Mouse (Mus musculus) midbrain, embryonic 12.5 days (tissue): ENCODE measurements around the gene Fbxw21. TPM values are rescaled to one million over a fixed set of nuclear protein-coding genes. Genes with fewer than 3 reads are reported as not detected.
"Not testable (repeated sequence)": the region's sequence is repeated elsewhere in the genome, so short reads cannot be mapped to it uniquely, and the experiment has no call there.

Experiments
- ATAC-seq: fragments of 200-750 bp; cut with Nextera tagmentation; 2 replicates; pipeline ENCODE4 v1.8.0; 2017; ENCODE audit warnings: low read depth, moderate TSS enrichment, moderate library complexity; ENCODE audit not compliant: low FRiP score
- H3K27ac ChIP-seq: fragments of 300-500 bp; sonication (generic); replicated peaks from 2 replicates; pipeline ENCODE4 v1.5.1; 2016; ENCODE audit warnings: mild to moderate bottlenecking
- H3K27me3 ChIP-seq: fragments of 300-500 bp; sonication (generic); 2 replicates; pipeline ENCODE4 v1.6.1; 2016; ENCODE audit warnings: mild to moderate bottlenecking
- H3K36me3 ChIP-seq: fragments of 300-500 bp; sonication (generic); 2 replicates; pipeline ENCODE4 v1.6.1; 2016
- H3K4me1 ChIP-seq: fragments of 300-500 bp; sonication (generic); 2 replicates; pipeline ENCODE4 v1.6.1; 2016
- H3K4me2 ChIP-seq: fragments of 300-500 bp; sonication (generic); replicated peaks from 2 replicates; pipeline ENCODE4 v1.6.1; 2016; ENCODE audit warnings: mild to moderate bottlenecking, moderate library complexity
- H3K4me3 ChIP-seq: fragments of 300-500 bp; sonication (generic); 2 replicates; pipeline ENCODE4 v1.5.1; 2016; ENCODE audit warnings: mild to moderate bottlenecking
- H3K9ac ChIP-seq: fragments of 300-500 bp; sonication (generic); replicated peaks from 2 replicates; pipeline ENCODE4 v1.6.1; 2016; ENCODE audit warnings: mild to moderate bottlenecking, moderate library complexity
- H3K9me3 ChIP-seq: fragments of 300-500 bp; sonication (generic); 2 replicates; pipeline ENCODE4 v1.6.1; 2016; ENCODE audit warnings: mild to moderate bottlenecking
- WGBS: fragments of 180-500 bp; shearing (Covaris S2); methylation state at CpG from one replicate; pipeline ENCODE4 v1.1.7; 2016; 5-methylcytosine and 5-hydroxymethylcytosine counted together
- polyA plus RNA-seq: library from polyadenylated mRNA; unstranded; fragments of >200 nt; fragmentation: Nextera tagmentation; extraction: Ambion mirVana; gene quantifications from 2 replicates; pipeline ENCODE4 v1.2.1, GENCODE M21; 2016

Fbxw21 gene
- not detected in 2 replicates for polyA plus RNA-seq

GRCm38 (mm10) chr9:109161941-109162340, at the start of gene Fbxw21:
Fbxw21 (minus strand) TSS chr9:109162041.
- no peak for ATAC-seq
- Histone ChIP-seq H3K9me3 (no peaks in the 10 kb centered on the region), H3K4me1 (no peaks in the 10 kb centered on the region), H3K27ac (no peak within 1 kb of the TSS), H3K36me3 (no peaks in the 10 kb centered on the region), H3K4me2 (no peak within 1 kb of the TSS), H3K27me3 (no peaks in the 10 kb centered on the region), H3K9ac (no peak within 1 kb of the TSS), H3K4me3 (no peak within 1 kb of the TSS)
- WGBS = 68% methylated on average over 3 of the region's 3 CpGs

- not testable (repeated sequence) for H3K9ac ChIP-seq
Observed at GRCm38 (mm10) chr9:109201347-109201746, 39.5 kb upstream of the Fbxw21 start.

GRCm38 (mm10) chr9:109200349-109200748, 38.5 kb upstream of the Fbxw21 start:
- no peak overlapping the region for H3K4me2 ChIP-seq
- H3K4me3 ChIP-seq = no peak overlapping the region
- no peaks in the 10 kb centered on the region for H3K9me3 ChIP-seq
- ATAC-seq = no peak
- no peaks in the 10 kb centered on the region for H3K27me3 ChIP-seq
- no peak overlapping the region for H3K27ac ChIP-seq
- H3K4me1 ChIP-seq = no peaks in the 10 kb centered on the region
- no peaks in the 10 kb centered on the region for H3K36me3 ChIP-seq
- 98% methylated on average over 1 of the region's 1 CpGs for WGBS
- H3K9ac ChIP-seq = no peak overlapping the region

More at GRCm38 (mm10) chr9:109201347-109201746, 39.5 kb upstream of the Fbxw21 start:
- not testable (repeated sequence) for H3K36me3 ChIP-seq, H3K27me3 ChIP-seq, H3K9me3 ChIP-seq, H3K27ac ChIP-seq, ATAC-seq, H3K4me3 ChIP-seq, H3K4me1 ChIP-seq, H3K4me2 ChIP-seq
- WGBS = 79% methylated on average over 1 of the region's 1 CpGs

- ATAC-seq = no peak
- Histone ChIP-seq H3K4me1 (no peaks in the 10 kb centered on the region), H3K27ac (no peak overlapping the region), H3K9me3 (no peaks in the 10 kb centered on the region), H3K9ac (no peak overlapping the region), H3K27me3 (no peaks in the 10 kb centered on the region), H3K4me2 (no peak overlapping the region), H3K4me3 (no peak overlapping the region), H3K36me3 (no peaks in the 10 kb centered on the region)
- WGBS = 81% methylated on average over 1 of the region's 1 CpGs
Observed at GRCm38 (mm10) chr9:109199353-109199752, 37.5 kb upstream of the Fbxw21 start.

GRCm38 (mm10) chr9:109195875-109196274, 34.0 kb upstream of the Fbxw21 start, which contains the start of gene Fbxw13:
Fbxw13 (minus strand) TSS chr9:109195975.
- not testable (repeated sequence) for H3K36me3 ChIP-seq, H3K4me2 ChIP-seq, H3K27me3 ChIP-seq, H3K27ac ChIP-seq, H3K9me3 ChIP-seq, H3K9ac ChIP-seq, ATAC-seq, H3K4me1 ChIP-seq, H3K4me3 ChIP-seq
- 79% methylated on average over 3 of the region's 3 CpGs for WGBS

GRCm38 (mm10) chr9:109177208-109177607, 15.4 kb upstream of the Fbxw21 start:
- no peaks in the 10 kb centered on the region for H3K9me3 ChIP-seq
- no peak overlapping the region for H3K4me3 ChIP-seq
- WGBS = 78% methylated on average over 1 of the region's 1 CpGs
- H3K27me3 ChIP-seq = no peaks in the 10 kb centered on the region
- no peak overlapping the region for H3K27ac ChIP-seq
- no peaks in the 10 kb centered on the region for H3K36me3 ChIP-seq
- no peak overlapping the region for H3K4me2 ChIP-seq
- H3K9ac ChIP-seq = no peak overlapping the region
- no peak for ATAC-seq
- no peaks in the 10 kb centered on the region for H3K4me1 ChIP-seq

GRCm38 (mm10) chr9:109176301-109176700, 14.5 kb upstream of the Fbxw21 start:
- no peaks in the 10 kb centered on the region for H3K36me3 ChIP-seq
- H3K4me3 ChIP-seq = no peak overlapping the region
- no peak overlapping the region for H3K9ac ChIP-seq
- 89% methylated on average over 1 of the region's 1 CpGs for WGBS
- H3K9me3 ChIP-seq = no peaks in the 10 kb centered on the region
- H3K4me2 ChIP-seq = no peak overlapping the region
- H3K27me3 ChIP-seq = no peaks in the 10 kb centered on the region
- no peak overlapping the region for H3K27ac ChIP-seq
- H3K4me1 ChIP-seq = no peaks in the 10 kb centered on the region
- no peak for ATAC-seq

- no peaks in the 10 kb centered on the region for H3K4me1 ChIP-seq
- peaks cover 9% of the 10 kb centered on the region; the same call in 1 of the 2 replicates for H3K9me3 ChIP-seq
- ATAC-seq = no peak
- H3K9ac ChIP-seq = no peak overlapping the region
- H3K27me3 ChIP-seq = no peaks in the 10 kb centered on the region
- H3K36me3 ChIP-seq = no peaks in the 10 kb centered on the region
- H3K4me3 ChIP-seq = no peak overlapping the region
- H3K27ac ChIP-seq = no peak overlapping the region
- H3K4me2 ChIP-seq = no peak overlapping the region
Observed at GRCm38 (mm10) chr9:109167316-109167715, 5.5 kb upstream of the Fbxw21 start.

- H3K36me3 ChIP-seq, H3K4me3 ChIP-seq, H3K4me1 ChIP-seq, H3K4me2 ChIP-seq, H3K9me3 ChIP-seq, H3K9ac ChIP-seq, H3K27ac ChIP-seq, ATAC-seq, H3K27me3 ChIP-seq: not testable (repeated sequence)
- WGBS = 70% methylated on average over 4 of the region's 4 CpGs
Observed at GRCm38 (mm10) chr9:109140414-109140813, 21.4 kb downstream of the Fbxw21 start.

- H3K4me3 ChIP-seq = no peak overlapping the region
- H3K9ac ChIP-seq = no peak overlapping the region
- H3K9me3 ChIP-seq = no peaks in the 10 kb centered on the region
- H3K27me3 ChIP-seq = no peaks in the 10 kb centered on the region
- no peak overlapping the region for H3K4me2 ChIP-seq
- no peak for ATAC-seq
- no peaks in the 10 kb centered on the region for H3K4me1 ChIP-seq
- WGBS = 94% methylated on average over 5 of the region's 5 CpGs
- no peak overlapping the region for H3K27ac ChIP-seq
- H3K36me3 ChIP-seq = no peaks in the 10 kb centered on the region
Observed at GRCm38 (mm10) chr9:109130076-109130475, 31.8 kb downstream of the Fbxw21 start.

GRCm38 (mm10) chr9:109128211-109128610, 33.6 kb downstream of the Fbxw21 start:
- H3K36me3 ChIP-seq = no peaks in the 10 kb centered on the region
- H3K27ac ChIP-seq = no peak overlapping the region
- H3K27me3 ChIP-seq = no peaks in the 10 kb centered on the region
- no peak for ATAC-seq
- no peaks in the 10 kb centered on the region for H3K4me1 ChIP-seq
- H3K9ac ChIP-seq = no peak overlapping the region
- 65% methylated on average over 3 of the region's 3 CpGs for WGBS
- no peaks in the 10 kb centered on the region for H3K9me3 ChIP-seq
- no peak overlapping the region for H3K4me2 ChIP-seq
- no peak overlapping the region for H3K4me3 ChIP-seq

GRCm38 (mm10) chr9:109127076-109127475, 34.8 kb downstream of the Fbxw21 start:
- Histone ChIP-seq H3K9me3 (no peaks in the 10 kb centered on the region), H3K9ac (no peak overlapping the region), H3K4me3 (no peak overlapping the region), H3K4me2 (no peak overlapping the region), H3K27ac (no peak overlapping the region), H3K27me3 (no peaks in the 10 kb centered on the region), H3K36me3 (no peaks in the 10 kb centered on the region), H3K4me1 (no peaks in the 10 kb centered on the region)
- ATAC-seq = no peak
- WGBS = 84% methylated on average over 4 of the region's 4 CpGs

- 72% methylated on average over 3 of the region's 3 CpGs for WGBS
- no peak overlapping the region for H3K9ac ChIP-seq
- H3K36me3 ChIP-seq = 0 out of 2 replicates have a peak, but pooled peaks cover 4% of the 10 kb centered on the region
- no peaks in the 10 kb centered on the region for H3K9me3 ChIP-seq
- no peak for ATAC-seq
- no peak overlapping the region for H3K4me2 ChIP-seq
- no peak overlapping the region for H3K27ac ChIP-seq
- H3K27me3 ChIP-seq = no peaks in the 10 kb centered on the region
- H3K4me3 ChIP-seq = no peak overlapping the region
- H3K4me1 ChIP-seq = no peaks in the 10 kb centered on the region
Observed at GRCm38 (mm10) chr9:109125481-109125880, 36.4 kb downstream of the Fbxw21 start.
